Mouse (Mus musculus) kidney, embryonic 15.5 days (tissue): ENCODE data around the gene Cd160. TPM values are rescaled to one million over a fixed set of nuclear protein-coding genes. Genes with fewer than 3 reads are reported as not detected.

Experiments used
- polyA plus RNA-seq: library from polyadenylated mRNA; unstranded; fragments of >200 nt; fragmentation: Nextera tagmentation; extraction: Ambion mirVana; gene quantifications from 2 replicates; pipeline ENCODE4 v1.2.1, GENCODE M21; 2015

The Cd160 gene
- polyA plus RNA-seq, 1 experiment from 2014 or later: 0.16 TPM

Other genes starting within 250 kb of the Cd160 start
- 38.1 and 39.8 TPM in 2 replicates for gene Polr3gl, start 235.2 kb downstream of the Cd160 start, polyA plus RNA-seq
- gene Ankrd34a, start 232.7 kb downstream of the Cd160 start, polyA plus RNA-seq: 1.8 and 2.8 TPM in 2 replicates
- 6.5 and 8.0 TPM in 2 replicates for gene Lix1l, start 228.2 kb downstream of the Cd160 start, polyA plus RNA-seq
- gene Rbm8a, start 199.4 kb downstream of the Cd160 start, polyA plus RNA-seq: 145 and 151 TPM in 2 replicates
- gene Pex11b, start 194.0 kb downstream of the Cd160 start, polyA plus RNA-seq: 54.9 and 56.8 TPM in 2 replicates
- 0.09 and 0.17 TPM in 2 replicates for gene Gm42957, start 193.9 kb downstream of the Cd160 start, polyA plus RNA-seq
- gene Itga10, start 183.8 kb downstream of the Cd160 start, polyA plus RNA-seq: 0.83 and 2.2 TPM in 2 replicates
- 0.86 and 1.1 TPM in 2 replicates for gene Ankrd35, start 159.2 kb downstream of the Cd160 start, polyA plus RNA-seq
- 61.9 and 73.0 TPM in 2 replicates for gene Pias3, start 133.0 kb downstream of the Cd160 start, polyA plus RNA-seq
- 10.0 and 10.5 TPM in 2 replicates for gene Nudt17, start 120.8 kb downstream of the Cd160 start, polyA plus RNA-seq
- gene Polr3c, start 101.7 kb downstream of the Cd160 start, polyA plus RNA-seq: 41.0 and 41.5 TPM in 2 replicates
- gene Rnf115, start 101.7 kb downstream of the Cd160 start, polyA plus RNA-seq: 56.6 and 57.2 TPM in 2 replicates
- 125 and 138 TPM in 2 replicates for gene Pdzk1, start 67 bp downstream of the Cd160 start, polyA plus RNA-seq
- gene Gja5, start 75.3 kb upstream of the Cd160 start, polyA plus RNA-seq: 24.3 and 25.1 TPM in 2 replicates
- gene Gpr89, start 76.0 kb upstream of the Cd160 start, polyA plus RNA-seq: 44.0 and 44.2 TPM in 2 replicates
- 0.09 and 0.18 TPM in 2 replicates for gene Gja8, start 96.7 kb upstream of the Cd160 start, polyA plus RNA-seq